Mouse (Mus musculus): ENCODE results near the gene Tnfsf12. TPM values are rescaled to one million over a fixed set of nuclear protein-coding genes. Genes with fewer than 3 reads are reported as not detected.
"Not testable (repeated sequence)": the region's sequence is repeated elsewhere in the genome, so short reads cannot be mapped to it uniquely, and the experiment has no call there.

The Tnfsf12 gene
- total RNA-seq, 2 experiments from 2014 or later: 7.2 to 12.3 TPM

DNA sequence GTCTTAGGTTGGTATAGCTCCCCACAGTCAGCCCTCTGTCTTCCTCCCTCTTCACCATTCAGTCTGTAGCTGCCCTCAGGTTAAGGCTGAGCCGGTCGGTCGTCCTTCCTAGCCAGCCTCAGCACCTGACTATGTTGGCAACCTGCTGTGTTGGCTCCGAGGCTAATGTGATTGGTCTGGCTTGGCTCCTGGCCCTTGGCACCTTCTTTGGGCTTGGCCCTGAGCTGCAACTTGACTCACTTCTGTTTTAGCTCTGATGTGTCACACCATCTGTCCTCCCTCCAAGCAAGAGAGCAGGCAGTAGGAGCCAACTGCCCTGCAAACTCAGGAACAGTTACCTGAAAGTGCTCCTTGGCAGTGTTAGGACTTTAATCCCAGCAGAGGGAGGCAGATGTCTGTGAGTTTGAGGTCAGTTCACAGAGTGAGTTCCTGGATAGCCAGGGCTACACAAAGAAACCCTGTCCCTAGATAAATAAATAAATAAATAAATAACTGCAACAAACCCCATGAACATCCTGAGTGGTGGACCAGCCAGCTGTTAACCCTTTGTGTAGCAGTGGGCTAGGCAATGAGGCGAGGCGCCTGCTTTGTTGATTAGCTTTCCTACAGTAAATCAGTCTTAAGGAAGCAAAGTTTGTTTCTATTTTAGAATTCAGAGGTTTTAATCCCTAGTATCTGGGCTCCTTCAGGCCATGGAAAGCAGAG is 11.3 kb upstream of the Tnfsf12 start:
- intact Hi-C loops (cut with DNase I): no loop called here
- DNase-seq (ENCODE audit: low spot score in 2 of 2): peak in 1 of 2 experiments; percentile 39

DNA sequence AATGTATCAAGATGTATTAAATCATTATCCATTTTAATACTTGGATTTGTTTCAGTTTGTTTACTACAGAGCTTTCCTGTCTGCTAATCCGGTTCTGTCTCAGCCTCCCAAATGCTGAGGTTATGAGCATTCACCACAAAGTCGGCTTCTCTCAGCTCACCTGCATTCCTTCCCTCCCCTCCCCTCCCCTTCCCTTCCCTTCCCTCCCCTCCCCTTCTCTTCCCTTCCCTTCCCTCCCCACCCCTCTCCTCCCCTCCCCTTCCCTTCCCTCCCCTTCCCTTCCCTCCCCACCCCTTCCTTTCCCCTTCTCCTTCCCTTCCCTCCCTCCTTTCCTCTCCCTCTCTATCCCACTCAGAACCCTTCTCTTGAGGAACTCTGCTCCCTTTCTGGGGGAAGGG is 9.0 kb upstream of the Tnfsf12 start:
- no peak for DNase-seq (ENCODE audit: low spot score in 2 of 2)
- intact Hi-C loops (cut with DNase I): no loop called here

DNA sequence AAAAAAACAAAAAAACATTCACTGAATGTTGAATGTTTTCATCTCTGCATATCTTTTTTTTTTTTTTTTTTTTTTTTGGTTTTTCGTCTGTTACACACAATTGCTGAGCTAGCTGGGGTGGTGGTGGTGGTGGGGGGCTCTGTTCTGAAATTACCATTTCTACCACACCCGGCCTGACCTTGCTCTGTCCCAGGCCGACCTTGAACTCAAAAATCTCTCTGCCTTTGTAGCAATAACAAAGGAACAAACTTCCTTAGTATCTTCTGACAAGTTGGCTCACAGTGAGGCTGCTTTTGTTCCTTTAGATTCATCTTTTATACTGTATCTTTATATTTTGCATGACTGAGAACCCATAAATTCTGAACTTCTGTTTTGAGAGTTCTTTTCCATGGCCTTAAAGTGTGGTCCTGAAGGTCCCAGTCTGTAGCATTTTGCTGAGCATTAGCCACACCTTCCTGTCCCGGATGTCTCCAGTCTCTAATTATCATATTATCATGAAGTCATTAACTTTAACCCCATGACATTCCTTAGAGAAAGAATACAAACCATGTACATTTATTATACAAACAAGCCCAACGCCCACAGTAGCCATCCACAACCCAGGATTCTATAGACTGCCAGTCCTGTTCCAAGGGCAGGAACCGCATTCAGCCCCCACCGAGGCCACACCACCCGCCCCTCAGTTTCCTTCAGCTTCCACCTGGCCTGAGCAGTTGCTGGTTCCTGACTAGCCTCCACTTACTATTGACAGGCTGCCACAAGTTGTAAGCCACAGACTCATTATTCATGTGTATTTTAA is 8.4 kb upstream of the Tnfsf12 start:
- intact Hi-C loops (cut with DNase I): no loop called here
- no peak for DNase-seq (ENCODE audit: low spot score in 2 of 2)

DNA sequence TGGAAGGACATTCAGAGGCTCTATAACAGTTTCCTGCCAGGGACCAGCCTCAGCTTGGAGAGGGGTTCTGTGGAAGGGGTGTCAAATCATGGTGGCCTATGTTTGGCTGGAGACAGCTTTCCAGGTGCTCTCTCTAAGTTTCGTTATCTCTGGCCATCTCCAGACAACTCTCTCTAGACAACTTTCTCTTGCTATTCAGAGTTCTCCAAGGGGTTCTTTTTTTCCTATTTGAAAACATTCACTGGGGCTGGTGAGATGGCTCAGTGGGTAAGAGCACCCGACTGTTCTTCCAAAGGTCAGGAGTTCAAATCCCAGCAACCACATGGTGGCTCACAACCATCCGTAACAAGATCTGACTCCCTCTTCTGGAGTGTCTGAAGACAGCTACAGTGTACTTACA is 7.7 kb upstream of the Tnfsf12 start:
- intact Hi-C loops (cut with DNase I): not testable (repeated sequence)

DNA sequence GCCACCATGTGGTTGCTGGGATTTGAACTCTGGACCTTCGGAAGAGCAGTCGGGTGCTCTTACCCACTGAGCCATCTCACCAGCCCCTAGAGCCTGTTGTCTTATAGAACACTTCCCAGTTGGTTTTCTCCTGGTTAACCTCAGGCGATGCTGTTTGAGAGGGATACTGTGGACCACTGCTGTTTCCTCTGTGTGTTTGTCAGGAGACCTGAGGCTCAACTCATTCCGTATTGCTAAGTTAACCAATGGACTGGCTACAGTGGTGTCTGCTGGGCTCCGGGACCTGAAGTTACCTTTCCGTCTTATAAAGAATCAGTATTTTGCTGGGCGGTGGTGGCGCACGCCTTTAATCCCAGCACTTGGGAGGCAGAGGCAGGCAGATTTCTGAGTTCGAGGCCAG is 7.2 kb upstream of the Tnfsf12 start:
- DNase-seq (ENCODE audit: low spot score in 2 of 2); intact Hi-C loops (cut with DNase I): not testable (repeated sequence)

More for the DNA sequence above, 7.7 kb upstream of the Tnfsf12 start:
- DNase-seq (ENCODE audit: low spot score in 2 of 2): not testable (repeated sequence)

DNA sequence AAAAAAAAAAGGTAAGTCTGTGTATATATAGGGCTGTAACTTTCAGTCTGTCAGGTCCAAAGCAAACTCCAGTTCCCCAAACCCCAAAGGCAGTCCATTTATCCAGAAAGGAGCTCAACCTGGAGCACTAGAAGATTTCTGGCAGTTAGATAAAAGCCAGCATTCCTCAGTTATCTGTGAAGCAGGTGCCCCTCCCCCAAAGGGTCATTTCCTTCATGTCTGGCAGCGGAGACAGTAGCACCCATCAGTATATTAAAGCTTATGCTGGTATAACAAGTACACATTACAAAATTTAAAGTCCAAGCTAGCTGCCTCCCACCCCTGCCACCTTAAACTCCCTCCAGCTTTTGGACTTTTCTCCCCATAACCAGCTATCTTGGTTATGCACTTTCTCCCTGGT is 3.9 kb upstream of the Tnfsf12 start:
- no peak for DNase-seq (ENCODE audit: low spot score in 2 of 2)
- intact Hi-C loops (cut with DNase I): no loop called here

DNA sequence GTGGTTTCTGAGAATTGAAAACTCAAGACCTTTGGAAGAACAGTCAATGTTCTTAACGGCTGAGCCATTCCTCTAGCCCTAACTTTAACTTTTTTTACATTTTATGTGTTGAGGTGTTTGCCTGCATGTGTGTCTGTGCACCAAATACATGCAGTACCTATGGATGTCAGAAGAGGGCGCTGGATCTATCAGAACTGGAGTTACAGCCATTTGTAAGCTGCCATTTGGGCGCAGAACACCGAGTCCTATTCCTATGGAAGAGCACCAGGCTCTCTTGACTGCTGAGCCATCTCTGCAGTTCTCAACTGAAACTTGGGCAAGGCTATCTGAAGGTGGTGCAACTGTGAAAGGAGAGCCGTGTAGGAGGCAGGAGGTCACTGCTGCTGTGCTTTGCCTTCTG is 2.9 kb upstream of the Tnfsf12 start:
- DNase-seq (ENCODE audit: low spot score in 2 of 2): no peak
- intact Hi-C loops (cut with DNase I): no loop called here

DNA sequence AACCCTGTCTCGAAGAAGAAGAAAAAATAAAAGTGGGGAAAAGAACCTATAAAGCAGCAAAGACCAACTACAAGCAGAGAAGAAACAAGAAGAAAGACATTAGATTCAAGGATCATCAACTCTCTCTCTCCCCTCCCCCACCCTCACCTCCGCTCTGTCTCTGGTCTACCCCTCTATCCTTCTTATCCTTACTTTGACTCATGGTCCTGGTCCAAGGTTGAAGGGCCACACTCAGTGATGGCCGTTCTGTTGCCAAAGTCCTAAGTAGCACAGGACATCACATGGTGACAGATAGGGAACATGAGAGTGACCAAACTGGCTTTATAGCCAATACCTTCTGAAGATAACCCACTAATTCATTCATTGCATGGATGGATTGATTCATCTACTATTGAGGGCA is 1.7 kb upstream of the Tnfsf12 start:
- DNase-seq (ENCODE audit: low spot score in 2 of 2): no peak
- intact Hi-C loops (cut with DNase I): no loop called here

DNA sequence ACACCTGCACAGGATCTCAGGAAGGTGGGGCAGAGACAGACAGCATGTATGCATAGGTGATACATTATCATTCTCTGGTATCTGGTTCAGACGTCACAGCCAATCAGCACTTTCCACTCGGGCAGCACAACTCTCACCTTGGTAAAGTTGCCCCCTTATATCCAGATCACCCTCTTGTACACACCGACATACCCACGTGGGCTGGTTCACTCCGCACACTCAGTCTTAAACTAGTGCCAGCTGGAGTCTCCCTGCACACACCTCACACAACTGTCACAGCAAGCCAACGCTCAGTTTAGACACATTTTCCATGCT is 646 bp downstream of the Tnfsf12 start:
- intact Hi-C loops (cut with DNase I): no loop called here
- peak; percentile 52 to 58 for DNase-seq (ENCODE audit: low spot score in 2 of 2)

DNA sequence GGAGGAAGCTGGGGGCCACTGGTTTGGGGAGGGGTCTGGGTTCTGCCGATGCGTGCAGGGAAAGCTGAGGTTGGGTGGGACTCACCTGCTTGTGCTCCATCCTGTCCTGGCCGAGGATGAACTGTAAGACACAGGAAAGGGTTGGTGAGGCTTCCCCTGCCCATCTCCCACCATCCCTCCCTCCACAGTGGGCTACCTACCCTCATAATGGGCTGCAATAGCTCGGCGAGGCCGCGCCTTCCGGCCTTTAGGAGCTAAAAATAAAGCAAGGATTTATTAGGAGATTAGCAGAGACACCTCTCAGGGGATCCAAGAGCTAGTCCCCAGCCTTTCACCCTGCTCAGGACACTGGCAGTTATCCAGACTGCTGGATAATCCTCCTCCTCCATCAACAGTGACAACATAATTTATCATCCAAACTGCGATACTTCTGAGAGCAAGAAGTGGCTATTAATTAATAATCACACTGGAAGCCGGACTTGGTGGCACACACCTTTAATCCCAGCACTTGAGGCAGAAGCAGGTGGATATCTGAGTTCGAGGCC is 2.2 kb downstream of the Tnfsf12 start:
- DNase-seq (ENCODE audit: low spot score in 2 of 2): no peak
- intact Hi-C loops (cut with DNase I): no loop called here

DNA sequence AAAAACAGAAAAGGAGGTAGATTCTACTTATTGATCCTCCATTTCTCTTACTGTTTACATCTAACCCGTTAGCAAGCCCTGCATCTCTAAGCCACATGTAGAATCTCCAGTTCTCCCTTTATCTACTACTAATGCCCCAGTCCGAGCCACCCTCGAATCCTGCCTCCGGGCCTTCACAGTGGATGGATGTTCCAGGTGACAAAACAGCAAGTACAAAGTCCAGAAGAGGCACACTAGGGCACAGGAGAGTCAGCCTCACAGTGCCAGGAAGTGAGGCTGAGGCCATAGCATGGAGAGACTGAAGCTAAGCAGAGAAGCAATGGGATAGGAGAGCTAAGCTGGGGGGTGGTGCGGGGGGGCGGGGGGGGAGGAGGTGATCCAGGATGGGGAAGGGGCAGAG is 2.8 kb downstream of the Tnfsf12 start:
- intact Hi-C loops (cut with DNase I): no loop called here

DNA sequence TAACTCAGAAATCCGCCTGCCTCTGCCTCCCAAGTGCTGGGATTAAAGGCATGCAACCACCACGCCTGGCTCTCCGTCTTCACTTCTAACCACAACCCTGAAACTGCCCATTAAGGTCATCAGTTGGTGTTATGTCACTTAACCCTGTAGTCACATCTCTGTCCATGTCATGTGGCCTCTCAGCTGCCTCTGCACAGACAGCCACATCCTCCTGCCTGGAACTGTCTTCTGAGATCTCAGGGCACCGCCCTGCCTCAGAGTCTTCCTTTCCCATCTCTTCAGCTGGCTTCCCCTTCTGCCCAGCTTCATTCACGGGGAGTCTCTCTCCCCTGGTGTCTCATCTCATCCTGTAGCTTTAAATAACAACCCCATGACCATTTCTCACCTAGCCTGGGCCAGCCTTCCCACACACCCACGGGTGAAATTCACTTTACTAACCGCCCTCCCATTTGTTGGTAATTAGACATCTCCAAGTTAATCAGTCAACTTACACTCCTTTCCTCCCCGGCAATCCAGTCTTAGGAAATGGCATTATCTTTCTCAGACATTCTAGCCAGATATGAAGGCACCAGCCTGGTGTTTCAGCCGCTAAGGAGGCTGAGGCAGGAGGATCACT is 3.3 kb downstream of the Tnfsf12 start:
- no peak for DNase-seq (ENCODE audit: low spot score in 2 of 2)
- intact Hi-C loops (cut with DNase I): no loop called here

More for the DNA sequence above, 2.8 kb downstream of the Tnfsf12 start:
- DNase-seq (ENCODE audit: low spot score in 2 of 2): no peak

DNA sequence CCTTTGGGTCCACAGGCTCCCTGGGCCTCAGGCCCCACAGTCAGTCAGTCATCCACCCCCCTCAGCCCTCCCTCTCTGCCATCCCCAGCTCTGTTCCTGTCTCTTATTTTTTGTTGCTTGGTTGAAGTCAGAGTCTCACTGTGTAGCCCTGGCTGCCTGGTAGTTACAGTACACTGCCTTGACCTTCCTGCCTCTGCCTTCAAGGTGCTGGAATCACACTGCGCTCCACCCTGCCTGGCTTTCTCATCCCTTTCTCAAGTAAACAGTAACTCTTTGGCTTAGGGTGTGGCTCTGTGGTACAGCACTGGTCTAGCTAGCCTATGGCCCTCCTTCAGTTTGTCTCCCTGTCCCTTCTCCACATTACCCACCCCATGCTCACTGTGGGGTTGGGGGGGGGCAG is 5.8 kb downstream of the Tnfsf12 start:
- intact Hi-C loops (cut with DNase I): no loop called here
- no peak for DNase-seq (ENCODE audit: low spot score in 2 of 2)

DNA sequence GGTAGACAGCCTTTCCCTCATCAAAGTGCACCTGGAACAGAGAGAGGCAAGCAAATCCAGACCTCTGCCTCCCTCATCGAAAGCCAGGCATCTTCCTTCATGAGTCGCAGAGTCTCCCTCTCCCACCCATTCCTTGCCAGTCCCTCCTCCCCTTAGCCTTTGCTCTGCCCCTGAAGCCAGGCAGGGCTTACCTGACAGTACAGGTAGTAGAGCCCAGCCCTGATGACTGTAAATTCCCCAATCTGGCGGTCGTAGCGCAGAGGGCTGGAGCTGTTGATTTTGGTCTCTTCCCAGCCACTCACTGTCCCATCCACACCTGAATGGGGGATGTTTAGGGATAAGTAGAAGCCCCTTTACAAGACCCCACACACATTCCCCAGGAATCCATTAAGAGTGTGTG is 8.6 kb downstream of the Tnfsf12 start:
- no peak for DNase-seq (ENCODE audit: low spot score in 2 of 2)
- intact Hi-C loops (cut with DNase I): no loop called here

DNA sequence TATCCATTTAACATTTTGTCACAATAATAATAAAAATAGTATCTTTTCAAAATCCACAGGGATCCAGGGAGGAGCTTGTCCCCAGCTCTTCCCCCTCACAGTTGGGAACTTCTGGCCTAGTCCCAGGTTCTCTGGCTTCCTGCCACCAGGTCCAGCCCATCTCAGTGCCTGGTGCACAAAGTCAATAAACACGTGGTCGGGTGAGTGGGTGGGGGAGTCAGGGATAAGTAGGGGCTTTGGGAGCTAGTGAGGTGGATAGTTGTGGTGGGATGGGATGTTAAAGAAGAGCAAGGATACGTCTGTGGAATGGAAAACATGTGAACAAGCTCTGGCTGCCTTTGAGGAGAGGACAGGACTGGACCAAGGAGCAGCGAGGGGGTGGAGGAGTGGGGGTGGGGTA is 9.3 kb downstream of the Tnfsf12 start:
- intact Hi-C loops (cut with DNase I): no loop called here
- DNase-seq (ENCODE audit: low spot score in 2 of 2): peak in 1 of 2 experiments; percentile 41

DNA sequence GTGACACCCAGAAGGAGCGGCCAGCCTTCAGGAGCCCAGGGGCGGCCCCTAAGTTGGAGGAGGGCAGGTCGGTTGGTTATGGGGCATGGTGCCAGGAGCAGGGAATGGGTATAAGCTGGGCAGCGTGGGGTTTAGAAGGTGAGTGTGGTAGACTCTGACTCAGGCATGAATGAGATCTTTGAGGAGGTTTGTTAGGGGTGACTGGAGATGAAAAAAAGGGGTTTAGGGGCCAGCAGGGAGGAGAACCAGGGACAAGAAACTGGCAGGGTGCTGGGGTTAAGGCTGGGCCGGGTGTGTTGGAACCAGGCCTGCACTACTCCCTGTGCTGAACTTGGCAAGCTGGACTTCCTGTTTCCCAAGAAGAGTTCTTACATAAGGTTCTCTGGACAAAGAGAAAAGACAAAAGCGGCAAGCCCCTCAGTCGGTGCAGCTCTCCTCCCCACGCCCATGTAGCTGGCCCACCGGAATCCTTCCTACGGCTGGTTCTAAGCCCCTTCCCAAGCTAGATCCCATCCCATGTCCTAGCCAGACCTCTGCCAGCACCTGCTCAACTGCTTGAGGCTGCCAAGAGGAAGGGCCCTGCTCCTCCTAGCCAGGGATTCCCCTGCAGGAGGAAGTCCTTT is 10.0 kb downstream of the Tnfsf12 start, which contains the start of gene Tnfsf13:
Gene Tnfsf13, minus strand, starts transcription at position 259 of the 623 bp plus-strand sequence.
- peak in 1 of 2 experiments; percentile 44 for DNase-seq (ENCODE audit: low spot score in 2 of 2)
- intact Hi-C loops (cut with DNase I): no loop called here

DNA sequence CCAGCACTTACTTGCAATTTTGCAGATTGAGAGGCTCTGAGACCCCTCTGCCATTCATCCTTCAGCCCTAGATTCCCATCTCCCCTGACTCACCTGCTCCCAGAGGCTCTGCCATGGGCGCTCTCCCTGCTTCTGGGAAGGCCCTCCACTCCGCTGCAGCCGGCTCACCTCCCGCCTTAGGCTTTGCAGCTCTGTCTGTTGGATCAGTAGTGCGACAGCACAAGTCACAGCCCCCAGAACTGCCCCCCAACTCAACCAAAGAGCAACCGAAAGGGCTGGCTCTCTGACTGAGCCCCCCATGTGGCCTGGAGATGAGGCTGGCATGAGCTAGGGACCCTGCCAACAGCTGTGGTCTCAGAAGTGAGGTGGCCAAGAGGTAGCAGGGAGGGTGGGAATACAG is 10.7 kb downstream of the Tnfsf12 start:
- intact Hi-C loops (cut with DNase I): loop anchor here (5.0 kb wide), 1 partner anchor 217 kb away; the partner anchor contains the start of genes 2810408A11Rik and Neurl4
- no peak for DNase-seq (ENCODE audit: low spot score in 2 of 2)

DNA sequence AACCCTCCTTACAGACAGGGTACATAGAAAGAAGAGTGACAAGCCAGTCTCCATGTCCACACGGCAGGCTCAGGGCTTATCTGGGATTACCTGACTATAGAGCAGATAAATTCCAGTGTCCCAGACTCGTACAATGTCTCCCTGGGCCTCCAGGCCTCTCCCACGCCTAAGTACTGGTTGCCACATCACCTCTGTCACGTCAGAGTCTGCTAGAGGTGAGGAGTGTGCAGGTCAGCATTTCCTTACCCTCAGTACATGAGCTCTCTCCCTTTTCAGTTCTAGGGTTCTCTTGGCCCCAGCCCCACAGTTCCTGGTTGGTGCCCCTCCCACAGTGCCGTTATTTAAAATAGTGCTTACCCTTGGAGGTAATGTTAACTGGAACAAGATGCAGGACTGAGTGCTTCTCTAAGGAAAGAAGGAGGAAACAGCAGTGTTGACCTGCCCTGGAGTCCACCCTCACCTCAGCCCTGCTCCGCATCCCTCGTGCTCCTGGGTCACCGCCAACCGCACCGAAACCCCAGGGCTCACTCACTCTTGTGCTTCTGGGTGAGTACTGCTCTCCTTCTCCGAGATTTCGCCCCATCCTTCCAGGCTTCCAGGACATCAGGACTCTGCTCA is 11.4 kb downstream of the Tnfsf12 start:
- no peak for DNase-seq (ENCODE audit: low spot score in 2 of 2)
- intact Hi-C loops (cut with DNase I): loop anchor here (5.0 kb wide), 1 partner anchor 218 kb away; the partner anchor contains the start of genes 2810408A11Rik and Neurl4

DNA sequence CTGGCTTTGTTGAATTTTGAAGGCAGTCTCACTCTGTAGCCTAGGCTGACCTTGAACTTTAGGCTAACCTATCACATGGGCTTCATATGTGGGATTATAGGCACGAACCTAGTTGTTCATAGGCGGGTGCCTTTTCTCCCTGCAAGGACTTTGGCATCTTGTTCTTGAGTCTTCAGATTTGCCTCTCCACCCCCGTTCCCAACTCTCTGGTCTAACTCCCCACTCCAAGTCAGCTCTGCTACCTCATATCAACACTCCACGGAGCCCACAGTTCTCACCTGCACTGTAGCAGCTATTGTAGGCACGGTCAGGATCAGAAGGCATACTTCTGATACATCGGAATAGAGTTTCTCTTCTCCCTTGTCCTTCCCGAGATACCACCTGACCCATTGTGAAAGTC is 12.1 kb downstream of the Tnfsf12 start:
- DNase-seq (ENCODE audit: low spot score in 2 of 2): no peak
- intact Hi-C loops (cut with DNase I): loop anchor here (2.0 to 5.0 kb wide), 2 partner anchors 33 to 219 kb away; partner anchors contain the start of genes 2810408A11Rik and Neurl4

All from left cerebral cortex, postnatal 36 days (tissue).